Mouse (Mus musculus): ENCODE measurements around the gene Haao. TPM values are rescaled to one million over a fixed set of nuclear protein-coding genes. Genes with fewer than 3 reads are reported as not detected.

The Haao gene
- polyA plus RNA-seq, 1 experiment from 2014 or later = not detected

- Histone ChIP-seq H3K4me1 (replicated peaks; ENCODE audit: control insufficient read depth, insufficient read depth, low read length) (no peaks in the 10 kb centered on the region), H3K27ac (no peak overlapping the region), H3K9me3 (ENCODE audit: control insufficient read depth, low read length) (no peaks in the 10 kb centered on the region), H3K4me2 (replicated peaks) (no peak overlapping the region), H3K9ac (no peak overlapping the region), H3K36me3 (replicated peaks; ENCODE audit: control insufficient read depth, insufficient read depth) (no peaks in the 10 kb centered on the region), H3K27me3 (ENCODE audit: control insufficient read depth, insufficient read depth, low read length) (no peaks in the 10 kb centered on the region), H3K4me3 (replicated peaks; ENCODE audit: low read length) (no peak overlapping the region)
- WGBS = 92% methylated on average over 4 of the region's 4 CpGs
- ATAC-seq (ENCODE audit: low FRiP score) = no peak
- DNase-seq (ENCODE audit: low spot score) = no peak
Observed at GRCm38 (mm10) chr17:83830616-83831292, 17.0 kb downstream of the Haao start.

GRCm38 (mm10) chr17:83829356-83829755 is 18.4 kb downstream of the Haao start:
- Histone ChIP-seq H3K27me3 (ENCODE audit: control insufficient read depth, insufficient read depth, low read length) (no peaks in the 10 kb centered on the region), H3K27ac (no peak overlapping the region), H3K4me2 (replicated peaks) (no peak overlapping the region), H3K9ac (no peak overlapping the region), H3K9me3 (ENCODE audit: control insufficient read depth, low read length) (no peaks in the 10 kb centered on the region), H3K4me3 (replicated peaks; ENCODE audit: low read length) (no peak overlapping the region), H3K4me1 (replicated peaks; ENCODE audit: control insufficient read depth, insufficient read depth, low read length) (no peaks in the 10 kb centered on the region), H3K36me3 (replicated peaks; ENCODE audit: control insufficient read depth, insufficient read depth) (no peaks in the 10 kb centered on the region)
- DNase-seq (ENCODE audit: low spot score) = no peak
- ATAC-seq (ENCODE audit: low FRiP score) = no peak
- WGBS = 70% methylated on average over 3 of the region's 3 CpGs

GRCm38 (mm10) chr17:83823835-83824234 is 23.9 kb downstream of the Haao start:
- no peaks in the 10 kb centered on the region for H3K9me3 ChIP-seq (ENCODE audit: control insufficient read depth, low read length)
- no peaks in the 10 kb centered on the region for H3K27me3 ChIP-seq (ENCODE audit: control insufficient read depth, insufficient read depth, low read length)
- no peak for ATAC-seq (ENCODE audit: low FRiP score)
- no peak overlapping the region for H3K9ac ChIP-seq
- H3K4me1 ChIP-seq (replicated peaks; ENCODE audit: control insufficient read depth, insufficient read depth, low read length) = peaks cover 13% of the 10 kb centered on the region
- H3K4me3 ChIP-seq (replicated peaks; ENCODE audit: low read length) = no peak overlapping the region
- WGBS = 91% methylated on average over 7 of the region's 7 CpGs
- no peak for DNase-seq (ENCODE audit: low spot score)
- H3K27ac ChIP-seq = no peak overlapping the region
- no peaks in the 10 kb centered on the region for H3K36me3 ChIP-seq (replicated peaks; ENCODE audit: control insufficient read depth, insufficient read depth)
- H3K4me2 ChIP-seq (replicated peaks) = no peak overlapping the region

GRCm38 (mm10) chr17:83821876-83822275 is 25.9 kb downstream of the Haao start:
- no peak for ATAC-seq (ENCODE audit: low FRiP score)

GRCm38 (mm10) chr17:83820701-83821100 is 27.1 kb downstream of the Haao start:
- DNase-seq (ENCODE audit: low spot score) (no peak), ATAC-seq (ENCODE audit: low FRiP score) (no peak)

More at GRCm38 (mm10) chr17:83821876-83822275, 25.9 kb downstream of the Haao start:
- Histone ChIP-seq H3K4me2 (replicated peaks) (no peak overlapping the region), H3K9ac (no peak overlapping the region), H3K27me3 (ENCODE audit: control insufficient read depth, insufficient read depth, low read length) (no peaks in the 10 kb centered on the region), H3K27ac (no peak overlapping the region), H3K4me1 (replicated peaks; ENCODE audit: control insufficient read depth, insufficient read depth, low read length) (peaks cover 13% of the 10 kb centered on the region), H3K4me3 (replicated peaks; ENCODE audit: low read length) (no peak overlapping the region), H3K9me3 (ENCODE audit: control insufficient read depth, low read length) (no peaks in the 10 kb centered on the region), H3K36me3 (replicated peaks; ENCODE audit: control insufficient read depth, insufficient read depth) (no peaks in the 10 kb centered on the region; the same call in 1 of the 2 replicates)
- WGBS = 79% methylated on average over 3 of the region's 3 CpGs
- no peak for DNase-seq (ENCODE audit: low spot score)

GRCm38 (mm10) chr17:83819503-83819902 is 28.3 kb downstream of the Haao start:
- Histone ChIP-seq H3K9ac (no peak overlapping the region), H3K36me3 (replicated peaks; ENCODE audit: control insufficient read depth, insufficient read depth) (peaks cover 10% of the 10 kb centered on the region; the same call in 1 of the 2 replicates), H3K4me3 (replicated peaks; ENCODE audit: low read length) (no peak overlapping the region), H3K9me3 (ENCODE audit: control insufficient read depth, low read length) (no peaks in the 10 kb centered on the region), H3K4me2 (replicated peaks) (no peak overlapping the region), H3K4me1 (replicated peaks; ENCODE audit: control insufficient read depth, insufficient read depth, low read length) (peaks cover 13% of the 10 kb centered on the region), H3K27ac (no peak overlapping the region), H3K27me3 (ENCODE audit: control insufficient read depth, insufficient read depth, low read length) (no peaks in the 10 kb centered on the region)
- DNase-seq (ENCODE audit: low spot score) (no peak), ATAC-seq (ENCODE audit: low FRiP score) (no peak)
- WGBS = 72% methylated on average over 8 of the region's 8 CpGs

More at GRCm38 (mm10) chr17:83820701-83821100, 27.1 kb downstream of the Haao start:
- 45% methylated on average over 5 of the region's 5 CpGs for WGBS
- peaks cover 3% of the 10 kb centered on the region; the same call in 1 of the 2 replicates for H3K36me3 ChIP-seq (replicated peaks; ENCODE audit: control insufficient read depth, insufficient read depth)
- no peak overlapping the region for H3K27ac ChIP-seq
- H3K4me3 ChIP-seq (replicated peaks; ENCODE audit: low read length) = no peak overlapping the region
- no peak overlapping the region for H3K9ac ChIP-seq
- no peaks in the 10 kb centered on the region for H3K9me3 ChIP-seq (ENCODE audit: control insufficient read depth, low read length)
- peaks cover 13% of the 10 kb centered on the region for H3K4me1 ChIP-seq (replicated peaks; ENCODE audit: control insufficient read depth, insufficient read depth, low read length)
- H3K4me2 ChIP-seq (replicated peaks) = no peak overlapping the region
- no peaks in the 10 kb centered on the region for H3K27me3 ChIP-seq (ENCODE audit: control insufficient read depth, insufficient read depth, low read length)

- Histone ChIP-seq H3K27me3 (ENCODE audit: control insufficient read depth, insufficient read depth, low read length) (no peaks in the 10 kb centered on the region), H3K4me1 (replicated peaks; ENCODE audit: control insufficient read depth, insufficient read depth, low read length) (peaks cover 13% of the 10 kb centered on the region), H3K27ac (no peak overlapping the region), H3K9me3 (ENCODE audit: control insufficient read depth, low read length) (no peaks in the 10 kb centered on the region), H3K4me3 (replicated peaks; ENCODE audit: low read length) (no peak overlapping the region), H3K36me3 (replicated peaks; ENCODE audit: control insufficient read depth, insufficient read depth) (peaks cover 10% of the 10 kb centered on the region; the same call in 1 of the 2 replicates), H3K4me2 (replicated peaks) (no peak overlapping the region), H3K9ac (no peak overlapping the region)
- WGBS = 91% methylated on average over 7 of the region's 7 CpGs
- DNase-seq (ENCODE audit: low spot score) = no peak
- no peak for ATAC-seq (ENCODE audit: low FRiP score)
Observed at GRCm38 (mm10) chr17:83816996-83817395, 30.8 kb downstream of the Haao start.

- Histone ChIP-seq H3K4me2 (replicated peaks) (no peak overlapping the region), H3K36me3 (replicated peaks; ENCODE audit: control insufficient read depth, insufficient read depth) (peaks cover 22% of the 10 kb centered on the region), H3K27ac (no peak overlapping the region), H3K9ac (no peak overlapping the region), H3K27me3 (ENCODE audit: control insufficient read depth, insufficient read depth, low read length) (no peaks in the 10 kb centered on the region), H3K4me3 (replicated peaks; ENCODE audit: low read length) (no peak overlapping the region), H3K4me1 (replicated peaks; ENCODE audit: control insufficient read depth, insufficient read depth, low read length) (no peaks in the 10 kb centered on the region), H3K9me3 (ENCODE audit: control insufficient read depth, low read length) (no peaks in the 10 kb centered on the region)
- no peak for ATAC-seq (ENCODE audit: low FRiP score)
- 97% methylated on average over 4 of the region's 4 CpGs for WGBS
- DNase-seq (ENCODE audit: low spot score) = no peak
Observed at GRCm38 (mm10) chr17:83813050-83813449, 34.7 kb downstream of the Haao start.

- Histone ChIP-seq H3K9ac (no peak overlapping the region), H3K9me3 (ENCODE audit: control insufficient read depth, low read length) (no peaks in the 10 kb centered on the region), H3K4me1 (replicated peaks; ENCODE audit: control insufficient read depth, insufficient read depth, low read length) (no peaks in the 10 kb centered on the region), H3K36me3 (replicated peaks; ENCODE audit: control insufficient read depth, insufficient read depth) (peaks cover 22% of the 10 kb centered on the region; the same call in 1 of the 2 replicates), H3K27ac (no peak overlapping the region), H3K4me3 (replicated peaks; ENCODE audit: low read length) (no peak overlapping the region), H3K4me2 (replicated peaks) (no peak overlapping the region), H3K27me3 (ENCODE audit: control insufficient read depth, insufficient read depth, low read length) (no peaks in the 10 kb centered on the region)
- ATAC-seq (ENCODE audit: low FRiP score) (no peak), DNase-seq (ENCODE audit: low spot score) (no peak)
- 84% methylated on average over 17 of the region's 17 CpGs for WGBS
Observed at GRCm38 (mm10) chr17:83812200-83812944, 35.4 kb downstream of the Haao start.

Measured in hindbrain, embryonic 14.5 days (tissue).